Mouse (Mus musculus) heart, embryonic 10.5 days (tissue): ENCODE measurements around the gene Wnt2b. TPM values are rescaled to one million over a fixed set of nuclear protein-coding genes. Genes with fewer than 3 reads are reported as not detected.

Source experiments
- DNase-seq: peaks from one replicate; pipeline ENCODE4 v3.0.0-alpha.2; 2017; ENCODE audit warnings: low spot score
- H3K27ac ChIP-seq: fragments of 300-500 bp; sonication (generic); 2 replicates; pipeline ENCODE4 v1.5.1; 2016; ENCODE audit warnings: mild to moderate bottlenecking
- H3K27me3 ChIP-seq: fragments of 300-500 bp; sonication (generic); 2 replicates; pipeline ENCODE4 v1.6.1; 2016; ENCODE audit warnings: mild to moderate bottlenecking; ENCODE audit not compliant: poor library complexity, insufficient read depth, severe bottlenecking
- H3K36me3 ChIP-seq: fragments of 300-500 bp; sonication (generic); 2 replicates; pipeline ENCODE4 v1.6.1; 2016; ENCODE audit warnings: mild to moderate bottlenecking, moderate library complexity
- H3K4me1 ChIP-seq: fragments of 300-500 bp; sonication (generic); 2 replicates; pipeline ENCODE4 v1.6.1; 2016; ENCODE audit warnings: mild to moderate bottlenecking
- H3K4me3 ChIP-seq: fragments of 300-500 bp; sonication (generic); 2 replicates; pipeline ENCODE4 v1.5.1; 2016; ENCODE audit warnings: mild to moderate bottlenecking, moderate library complexity
- H3K9me3 ChIP-seq: fragments of 300-500 bp; sonication (generic); 2 replicates; pipeline ENCODE4 v1.6.1; 2016; ENCODE audit warnings: mild to moderate bottlenecking, moderate library complexity
- WGBS: fragments of 180-500 bp; shearing (Covaris S2); methylation state at CpG from one replicate; pipeline ENCODE4 v1.1.7; 2016; 5-methylcytosine and 5-hydroxymethylcytosine counted together
- polyA plus RNA-seq: library from polyadenylated mRNA; unstranded; fragments of >200 nt; fragmentation: Nextera tagmentation; extraction: Ambion mirVana; gene quantifications from 2 replicates; pipeline ENCODE4 v1.2.1, GENCODE M21; 2016

Gene Wnt2b
- polyA plus RNA-seq = 1.3 and 1.6 TPM in 2 replicates

GRCm38 (mm10) chr3:104961066-104962059 is at the start of gene Wnt2b:
Gene Wnt2b, minus strand, starts transcription at chr3:104961921.
- Histone ChIP-seq H3K4me3 (peak within 1 kb of the TSS; percentile 68), H3K9me3 (no peaks in the 10 kb centered on the region), H3K27me3 (peaks cover 80% of the 10 kb centered on the region), H3K36me3 (peaks cover 4% of the 10 kb centered on the region; the same call in 1 of the 2 replicates), H3K27ac (peak within 1 kb of the TSS; percentile 81), H3K4me1 (peaks cover 71% of the 10 kb centered on the region)
- under 1% methylated on average over 86 of the region's 87 CpGs for WGBS
- DNase-seq = peak; percentile 77

GRCm38 (mm10) chr3:105010681-105011339 is 49.1 kb upstream of the Wnt2b start:
- H3K27me3 ChIP-seq = no peaks in the 10 kb centered on the region
- H3K36me3 ChIP-seq = peaks cover 66% of the 10 kb centered on the region
- H3K27ac ChIP-seq = no peak overlapping the region
- 89% methylated on average over 11 of the region's 11 CpGs for WGBS
- no peaks in the 10 kb centered on the region for H3K9me3 ChIP-seq
- H3K4me3 ChIP-seq = no peak overlapping the region
- H3K4me1 ChIP-seq = peaks cover 27% of the 10 kb centered on the region
- no peak for DNase-seq

GRCm38 (mm10) chr3:105008070-105008469 is 46.3 kb upstream of the Wnt2b start:
- 78% methylated on average over 9 of the region's 9 CpGs for WGBS
- H3K4me1 ChIP-seq = peaks cover 9% of the 10 kb centered on the region
- H3K27me3 ChIP-seq = no peaks in the 10 kb centered on the region
- no peak for DNase-seq
- no peak overlapping the region for H3K4me3 ChIP-seq
- no peak overlapping the region for H3K27ac ChIP-seq
- peaks cover 91% of the 10 kb centered on the region for H3K36me3 ChIP-seq
- H3K9me3 ChIP-seq = no peaks in the 10 kb centered on the region

GRCm38 (mm10) chr3:105006101-105006500 is 44.4 kb upstream of the Wnt2b start:
- Histone ChIP-seq H3K27ac (no peak overlapping the region), H3K4me3 (no peak overlapping the region), H3K36me3 (peaks cover 88% of the 10 kb centered on the region), H3K27me3 (no peaks in the 10 kb centered on the region), H3K9me3 (no peaks in the 10 kb centered on the region), H3K4me1 (peaks cover 13% of the 10 kb centered on the region)
- 92% methylated on average over 6 of the region's 6 CpGs for WGBS
- no peak for DNase-seq

GRCm38 (mm10) chr3:105005561-105006065 is 43.9 kb upstream of the Wnt2b start:
- 87% methylated on average over 20 of the region's 20 CpGs for WGBS
- no peaks in the 10 kb centered on the region for H3K9me3 ChIP-seq
- no peak for DNase-seq

GRCm38 (mm10) chr3:105005011-105005410 is 43.3 kb upstream of the Wnt2b start:
- H3K4me3 ChIP-seq = no peak overlapping the region
- H3K4me1 ChIP-seq = peaks cover 24% of the 10 kb centered on the region
- no peak overlapping the region for H3K27ac ChIP-seq
- peaks cover 78% of the 10 kb centered on the region for H3K36me3 ChIP-seq
- no peaks in the 10 kb centered on the region for H3K27me3 ChIP-seq
- DNase-seq = peak; percentile 70
- 91% methylated on average over 10 of the region's 10 CpGs for WGBS
- no peaks in the 10 kb centered on the region for H3K9me3 ChIP-seq

More at GRCm38 (mm10) chr3:105005561-105006065, 43.9 kb upstream of the Wnt2b start:
- peaks cover 18% of the 10 kb centered on the region for H3K4me1 ChIP-seq
- H3K4me3 ChIP-seq = no peak overlapping the region
- no peaks in the 10 kb centered on the region for H3K27me3 ChIP-seq
- no peak overlapping the region for H3K27ac ChIP-seq
- peaks cover 84% of the 10 kb centered on the region for H3K36me3 ChIP-seq

GRCm38 (mm10) chr3:105003960-105004463 is 42.3 kb upstream of the Wnt2b start:
- peaks cover 68% of the 10 kb centered on the region for H3K36me3 ChIP-seq
- H3K4me3 ChIP-seq = no peak overlapping the region
- H3K4me1 ChIP-seq = peaks cover 34% of the 10 kb centered on the region
- 92% methylated on average over 14 of the region's 14 CpGs for WGBS
- H3K27ac ChIP-seq = no peak overlapping the region
- H3K27me3 ChIP-seq = no peaks in the 10 kb centered on the region
- no peaks in the 10 kb centered on the region for H3K9me3 ChIP-seq
- DNase-seq = no peak

- Histone ChIP-seq H3K4me1 (peaks cover 59% of the 10 kb centered on the region), H3K4me3 (0 out of 2 replicates have a peak overlapping the region, but pooled peaks have one; percentile 12), H3K27ac (peak overlapping the region; percentile 79), H3K36me3 (peaks cover 43% of the 10 kb centered on the region), H3K27me3 (no peaks in the 10 kb centered on the region), H3K9me3 (no peaks in the 10 kb centered on the region)
- peak; percentile 87 for DNase-seq
- 8% methylated on average over 6 of the region's 6 CpGs for WGBS
Observed at GRCm38 (mm10) chr3:105001374-105001773, 39.7 kb upstream of the Wnt2b start.

GRCm38 (mm10) chr3:105000561-105000960 is 38.8 kb upstream of the Wnt2b start:
- 85% methylated on average over 8 of the region's 8 CpGs for WGBS
- Histone ChIP-seq H3K27ac (peak overlapping the region; percentile 79; the same call in 1 of the 2 replicates), H3K4me1 (peaks cover 67% of the 10 kb centered on the region), H3K27me3 (no peaks in the 10 kb centered on the region), H3K36me3 (peaks cover 34% of the 10 kb centered on the region), H3K4me3 (no peak overlapping the region), H3K9me3 (no peaks in the 10 kb centered on the region)
- DNase-seq = peak; percentile 46

GRCm38 (mm10) chr3:104997563-104997962 is 35.8 kb upstream of the Wnt2b start:
- 11% methylated on average over 6 of the region's 6 CpGs for WGBS
- Histone ChIP-seq H3K36me3 (0 out of 2 replicates have a peak, but pooled peaks cover 5% of the 10 kb centered on the region), H3K4me3 (peak overlapping the region; percentile 25; the same call in 1 of the 2 replicates), H3K27ac (peak overlapping the region; percentile 75), H3K27me3 (no peaks in the 10 kb centered on the region), H3K9me3 (no peaks in the 10 kb centered on the region), H3K4me1 (peaks cover 90% of the 10 kb centered on the region)
- DNase-seq = peak; percentile 77

GRCm38 (mm10) chr3:104995707-104996106 is 34.0 kb upstream of the Wnt2b start:
- Histone ChIP-seq H3K4me1 (peaks cover 73% of the 10 kb centered on the region), H3K27me3 (no peaks in the 10 kb centered on the region), H3K4me3 (no peak overlapping the region), H3K27ac (no peak overlapping the region), H3K9me3 (no peaks in the 10 kb centered on the region), H3K36me3 (no peaks in the 10 kb centered on the region)
- WGBS = 76% methylated on average over 7 of the region's 7 CpGs
- DNase-seq = peak; percentile 58

GRCm38 (mm10) chr3:104994415-104994841 is 32.7 kb upstream of the Wnt2b start:
- no peak overlapping the region for H3K4me3 ChIP-seq
- H3K27me3 ChIP-seq = no peaks in the 10 kb centered on the region
- peak; percentile 75 for DNase-seq
- H3K9me3 ChIP-seq = no peaks in the 10 kb centered on the region
- WGBS = 43% methylated on average over 3 of the region's 3 CpGs
- H3K36me3 ChIP-seq = no peaks in the 10 kb centered on the region
- peak overlapping the region; percentile 69 for H3K27ac ChIP-seq
- H3K4me1 ChIP-seq = peaks cover 60% of the 10 kb centered on the region
